Mouse (Mus musculus): ENCODE measurements around the gene Eif2ak3. TPM values are rescaled to one million over a fixed set of nuclear protein-coding genes. Genes with fewer than 3 reads are reported as not detected.

The Eif2ak3 gene
- polyA plus RNA-seq (2015; fragmentation: Nextera tagmentation; extraction: Ambion mirVana), result 11.2 and 12.5 TPM in 2 replicates

DNA sequence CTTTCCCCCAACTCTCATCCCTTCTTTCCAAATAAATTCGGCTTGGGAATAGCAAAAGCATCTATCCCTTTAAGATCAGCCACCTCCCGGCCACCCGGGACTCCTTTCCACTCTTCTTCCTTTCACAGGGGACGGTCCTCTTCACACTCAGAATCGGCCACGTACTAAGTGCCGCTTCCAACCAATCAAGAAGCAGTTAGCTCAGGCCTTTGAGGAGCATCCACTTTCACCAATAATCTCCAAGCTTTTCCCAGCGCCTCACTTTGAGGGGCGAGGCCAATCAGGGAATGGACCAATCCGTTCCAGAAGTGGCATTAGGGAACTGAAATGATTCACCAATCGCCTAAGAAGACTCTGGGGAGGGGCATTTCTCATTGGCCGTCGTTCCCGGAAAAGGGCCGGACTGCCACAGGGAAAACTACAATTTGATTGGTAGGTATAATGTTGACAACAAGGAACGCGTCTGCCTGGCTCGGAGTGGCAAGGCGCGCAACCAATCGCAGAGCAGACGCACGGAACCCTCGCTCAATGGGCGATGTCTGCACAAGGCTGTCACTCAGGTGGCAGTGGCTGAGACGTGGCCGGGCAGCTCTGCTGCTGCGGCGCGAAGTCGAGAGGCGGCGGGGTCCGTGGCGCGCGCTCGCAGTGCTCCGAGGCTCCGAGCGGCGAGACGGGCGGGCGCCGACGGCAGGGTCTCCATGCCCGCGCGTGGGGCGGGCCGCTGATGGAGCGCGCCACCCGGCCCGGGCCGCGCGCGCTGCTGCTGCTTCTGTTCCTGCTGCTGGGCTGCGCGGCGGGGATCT, at the start of gene Eif2ak3:
Eif2ak3 (plus strand) TSS at position 514 of the 803 bp plus-strand sequence.
- peak; percentile 99 for ATAC-seq (replicated peaks; ENCODE audit: low FRiP score)
- Histone ChIP-seq H3K27me3 (no peaks in the 10 kb centered on the region), H3K4me1 (peaks cover 34% of the 10 kb centered on the region), H3K27ac (peak within 1 kb of the TSS; percentile 92), H3K4me2 (peak within 1 kb of the TSS; percentile 72), H3K4me3 (replicated peaks) (peak within 1 kb of the TSS; percentile 85), H3K9ac (peak within 1 kb of the TSS; percentile 81), H3K9me3 (replicated peaks) (no peaks in the 10 kb centered on the region), H3K36me3 (no peaks in the 10 kb centered on the region)
- under 1% methylated on average over 63 of the region's 63 CpGs for WGBS

DNA sequence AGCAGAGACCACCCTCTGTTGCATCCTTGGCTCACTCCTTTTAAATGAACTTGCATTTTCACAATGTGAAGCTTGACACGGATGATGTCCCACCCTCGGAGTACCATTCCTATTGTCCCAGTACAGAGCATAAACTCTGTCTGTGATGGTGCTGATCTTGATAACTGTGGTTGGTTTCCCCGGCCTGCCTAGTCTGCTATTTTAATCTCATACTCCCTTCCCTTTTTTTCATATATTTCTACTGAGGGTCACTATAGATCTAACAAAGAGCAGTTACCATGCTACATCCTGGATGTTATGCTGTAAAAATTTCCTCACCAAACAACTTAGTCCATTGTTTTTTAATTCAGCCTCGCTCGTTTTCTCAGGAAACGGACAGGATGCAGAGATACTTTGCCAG, 47.4 kb upstream of the Eif2ak3 start:
- Histone ChIP-seq H3K9me3 (replicated peaks) (no peaks in the 10 kb centered on the region), H3K4me3 (replicated peaks) (no peak overlapping the region), H3K4me1 (peaks cover 5% of the 10 kb centered on the region; the same call in 1 of the 2 replicates), H3K27me3 (peaks cover under 1% of the 10 kb centered on the region; the same call in 1 of the 2 replicates), H3K9ac (no peak overlapping the region), H3K36me3 (no peaks in the 10 kb centered on the region), H3K4me2 (no peak overlapping the region), H3K27ac (peak overlapping the region; percentile 51; the same call in 1 of the 2 replicates)
- no peak for ATAC-seq (replicated peaks; ENCODE audit: low FRiP score)
- WGBS, result 74% methylated on average over 6 of the region's 6 CpGs

DNA sequence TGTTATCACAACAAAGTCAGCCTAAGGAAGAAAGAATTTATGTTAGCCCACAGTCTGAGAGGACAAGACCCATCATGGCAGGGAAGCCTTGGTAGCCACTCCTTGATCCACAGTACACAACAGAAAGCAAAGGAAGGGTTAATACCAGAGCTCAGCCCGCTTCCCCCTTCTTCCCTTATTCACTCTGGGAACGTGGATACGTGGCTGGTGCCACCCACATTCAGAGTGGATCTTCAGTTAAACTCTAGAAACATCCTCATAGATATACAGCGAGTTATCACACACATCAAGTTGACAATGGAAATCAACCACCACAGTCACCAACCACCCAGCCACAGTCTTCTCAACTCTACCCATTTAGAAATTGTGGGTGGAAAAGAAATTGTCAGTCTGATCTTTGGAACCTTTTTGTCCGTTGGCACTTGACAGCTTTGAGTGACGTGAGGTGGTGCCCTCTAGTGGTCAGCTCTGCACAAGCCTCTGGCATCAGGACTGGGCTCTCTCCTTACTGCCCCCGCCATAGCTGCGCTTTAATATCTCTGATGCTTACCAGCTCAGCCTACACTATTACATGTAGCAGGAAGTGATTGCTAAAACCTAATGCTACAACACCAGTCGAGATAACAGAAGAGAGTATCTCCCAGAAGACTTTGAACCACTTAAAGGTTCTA, 46.6 kb upstream of the Eif2ak3 start:
- Histone ChIP-seq H3K4me1 (peaks cover 4% of the 10 kb centered on the region; the same call in 1 of the 2 replicates), H3K36me3 (no peaks in the 10 kb centered on the region), H3K27me3 (peaks cover 6% of the 10 kb centered on the region; the same call in 1 of the 2 replicates), H3K4me2 (no peak overlapping the region), H3K4me3 (replicated peaks) (no peak overlapping the region), H3K9ac (no peak overlapping the region), H3K27ac (no peak overlapping the region), H3K9me3 (replicated peaks) (no peaks in the 10 kb centered on the region)
- peak; percentile 59; the same call in 1 of the 2 replicates for ATAC-seq (replicated peaks; ENCODE audit: low FRiP score)
- WGBS, result 26% methylated on average over 9 of the region's 9 CpGs

DNA sequence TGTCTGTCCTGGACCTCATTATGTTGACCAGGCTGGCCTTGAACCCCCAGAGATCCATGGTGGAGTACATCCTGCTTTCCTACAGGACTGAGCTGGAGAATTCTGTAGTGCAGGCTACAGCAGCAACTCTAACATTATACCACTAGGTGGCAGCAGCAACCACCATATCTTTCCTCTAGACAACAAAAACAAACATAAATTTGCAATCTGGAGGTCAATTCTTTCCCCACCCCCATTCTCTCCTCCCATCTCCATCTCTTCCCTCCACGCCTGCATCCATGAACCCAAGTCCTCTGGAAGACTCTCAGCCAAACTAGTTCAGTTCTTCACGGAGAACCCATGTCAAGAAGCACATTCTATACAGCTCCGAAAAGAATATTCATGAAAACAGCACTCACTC, 39.7 kb upstream of the Eif2ak3 start:
- ATAC-seq (replicated peaks; ENCODE audit: low FRiP score), result no peak
- no peaks in the 10 kb centered on the region for H3K36me3 ChIP-seq
- WGBS, result 28% methylated on average over 3 of the region's 3 CpGs
- peak overlapping the region; percentile 39; the same call in 1 of the 2 replicates for H3K4me2 ChIP-seq
- H3K27ac ChIP-seq, result no peak overlapping the region
- H3K9ac ChIP-seq, result no peak overlapping the region
- 0 out of 2 replicates have a peak overlapping the region, but pooled peaks have one; percentile 12 for H3K4me3 ChIP-seq (replicated peaks)
- H3K4me1 ChIP-seq, result peaks cover 15% of the 10 kb centered on the region
- H3K27me3 ChIP-seq, result peaks cover 6% of the 10 kb centered on the region; the same call in 1 of the 2 replicates
- no peaks in the 10 kb centered on the region for H3K9me3 ChIP-seq (replicated peaks)

DNA sequence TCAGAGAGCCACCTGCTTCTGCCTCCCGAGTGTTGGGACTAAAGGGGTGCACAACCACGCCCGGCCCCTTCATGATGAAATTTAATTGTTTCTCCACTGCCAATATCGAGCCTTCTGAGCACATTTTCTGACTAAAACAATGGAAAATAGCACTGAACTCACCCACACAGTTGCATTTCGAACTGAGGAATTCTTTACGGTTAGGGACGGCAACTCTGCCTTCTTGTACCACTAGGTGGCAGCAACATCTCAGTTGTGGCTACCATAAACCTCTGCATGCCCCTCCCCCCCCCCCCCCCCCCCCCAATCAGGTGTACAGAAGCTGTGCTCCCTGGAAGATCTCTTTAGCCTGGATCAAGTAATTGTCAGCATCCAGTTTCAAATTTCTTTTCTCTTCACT, 39.0 kb upstream of the Eif2ak3 start:
- Histone ChIP-seq H3K4me3 (replicated peaks) (0 out of 2 replicates have a peak overlapping the region, but pooled peaks have one; percentile 8), H3K4me1 (peaks cover 15% of the 10 kb centered on the region), H3K9me3 (replicated peaks) (no peaks in the 10 kb centered on the region), H3K4me2 (peak overlapping the region; percentile 52), H3K36me3 (no peaks in the 10 kb centered on the region), H3K27ac (no peak overlapping the region), H3K27me3 (peaks cover 6% of the 10 kb centered on the region; the same call in 1 of the 2 replicates), H3K9ac (no peak overlapping the region)
- 12% methylated on average over 7 of the region's 7 CpGs for WGBS
- ATAC-seq (replicated peaks; ENCODE audit: low FRiP score), result peak; percentile 71

DNA sequence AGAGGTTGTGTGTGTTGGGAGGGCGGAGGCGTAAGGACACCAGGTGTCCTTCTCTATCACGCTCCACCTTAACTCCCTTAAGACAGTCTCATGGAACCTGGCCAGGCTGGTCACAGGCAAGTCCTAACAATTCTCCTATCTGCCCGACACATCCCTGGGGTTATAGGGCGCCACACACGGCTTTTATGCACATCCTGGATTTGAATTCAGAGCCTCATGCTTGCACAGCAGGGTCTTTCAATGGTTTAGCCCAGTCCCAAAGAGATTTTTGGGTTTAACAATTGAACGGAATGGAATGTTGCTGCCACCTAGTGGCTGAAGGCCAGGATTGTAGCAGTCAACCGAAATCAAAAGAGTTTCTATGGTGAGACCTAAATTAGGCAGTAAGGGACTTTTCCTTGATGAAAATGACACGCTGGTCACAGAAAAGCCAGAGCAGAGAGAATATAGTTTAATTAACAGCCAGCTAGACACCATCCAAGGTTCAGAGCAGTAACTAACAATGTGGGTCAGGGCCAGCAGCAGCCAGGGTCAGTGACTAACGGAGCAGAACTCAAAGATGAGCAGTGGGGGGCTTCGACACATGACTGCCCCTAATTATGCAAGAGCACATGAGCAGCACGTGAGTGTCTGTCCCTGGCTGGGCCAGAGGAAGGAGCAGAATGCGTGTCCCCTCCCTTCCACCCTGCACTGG, 38.3 kb upstream of the Eif2ak3 start:
- 0 out of 2 replicates have a peak overlapping the region, but pooled peaks have one; percentile 1 for H3K4me3 ChIP-seq (replicated peaks)
- peak overlapping the region; percentile 23; the same call in 1 of the 2 replicates for H3K27ac ChIP-seq
- H3K4me1 ChIP-seq, result peaks cover 15% of the 10 kb centered on the region
- peak overlapping the region; percentile 52 for H3K4me2 ChIP-seq
- no peak overlapping the region for H3K9ac ChIP-seq
- H3K36me3 ChIP-seq, result no peaks in the 10 kb centered on the region
- ATAC-seq (replicated peaks; ENCODE audit: low FRiP score), result peak; percentile 82
- no peaks in the 10 kb centered on the region for H3K9me3 ChIP-seq (replicated peaks)
- peaks cover 6% of the 10 kb centered on the region; the same call in 1 of the 2 replicates for H3K27me3 ChIP-seq
- WGBS, result 15% methylated on average over 13 of the region's 13 CpGs

DNA sequence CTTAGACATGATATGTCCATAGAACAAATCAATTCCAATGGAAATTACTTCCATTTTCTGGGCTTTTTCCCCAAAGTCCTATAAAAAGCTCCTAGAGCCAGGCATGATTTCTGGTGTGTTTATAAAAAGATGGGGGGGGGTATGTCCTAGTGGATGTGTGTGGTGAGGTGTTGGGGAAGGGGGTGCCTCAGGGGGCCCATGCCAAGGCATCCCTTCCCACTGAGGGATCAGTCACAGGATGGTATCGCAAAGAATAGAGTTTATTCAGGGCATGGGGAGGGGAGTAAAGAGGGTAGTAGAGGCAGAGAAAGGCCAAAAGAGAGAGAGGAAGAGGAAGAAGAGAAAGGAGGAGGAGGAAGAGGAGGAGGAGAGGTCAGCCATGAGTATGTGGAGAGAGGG, 37.8 kb upstream of the Eif2ak3 start:
- no peak for ATAC-seq (replicated peaks; ENCODE audit: low FRiP score)
- Histone ChIP-seq H3K4me3 (replicated peaks) (no peak overlapping the region), H3K4me2 (no peak overlapping the region), H3K4me1 (peaks cover 15% of the 10 kb centered on the region), H3K36me3 (no peaks in the 10 kb centered on the region), H3K27ac (no peak overlapping the region), H3K9ac (no peak overlapping the region), H3K9me3 (replicated peaks) (no peaks in the 10 kb centered on the region), H3K27me3 (peaks cover 6% of the 10 kb centered on the region; the same call in 1 of the 2 replicates)
- WGBS, result 62% methylated on average over 1 of the region's 1 CpGs

DNA sequence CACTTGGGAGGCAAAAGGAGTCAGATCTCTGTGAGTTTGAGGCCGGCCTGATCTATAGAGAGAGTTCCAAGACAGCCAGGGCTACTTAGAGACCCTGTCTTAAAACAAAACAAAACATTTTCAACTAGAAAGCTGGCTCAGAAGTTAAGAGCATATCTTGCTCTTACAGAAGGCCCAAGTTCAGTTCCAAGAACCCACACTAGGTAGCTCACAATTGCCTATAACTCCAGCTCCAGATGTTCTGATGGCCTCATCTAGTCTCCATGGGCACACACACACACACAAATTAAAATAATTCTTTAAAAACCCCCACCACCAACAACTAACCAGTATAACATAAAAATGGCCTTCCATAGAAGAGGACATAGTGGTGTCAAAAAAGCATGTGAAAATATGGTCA, 33.8 kb upstream of the Eif2ak3 start:
- no peak overlapping the region for H3K4me3 ChIP-seq (replicated peaks)
- peaks cover 21% of the 10 kb centered on the region for H3K4me1 ChIP-seq
- no peak overlapping the region for H3K4me2 ChIP-seq
- no peak for ATAC-seq (replicated peaks; ENCODE audit: low FRiP score)
- H3K9ac ChIP-seq, result no peak overlapping the region
- H3K27me3 ChIP-seq, result no peaks in the 10 kb centered on the region
- H3K36me3 ChIP-seq, result no peaks in the 10 kb centered on the region
- no peak overlapping the region for H3K27ac ChIP-seq
- WGBS, result 82% methylated on average over 1 of the region's 1 CpGs
- no peaks in the 10 kb centered on the region for H3K9me3 ChIP-seq (replicated peaks)

DNA sequence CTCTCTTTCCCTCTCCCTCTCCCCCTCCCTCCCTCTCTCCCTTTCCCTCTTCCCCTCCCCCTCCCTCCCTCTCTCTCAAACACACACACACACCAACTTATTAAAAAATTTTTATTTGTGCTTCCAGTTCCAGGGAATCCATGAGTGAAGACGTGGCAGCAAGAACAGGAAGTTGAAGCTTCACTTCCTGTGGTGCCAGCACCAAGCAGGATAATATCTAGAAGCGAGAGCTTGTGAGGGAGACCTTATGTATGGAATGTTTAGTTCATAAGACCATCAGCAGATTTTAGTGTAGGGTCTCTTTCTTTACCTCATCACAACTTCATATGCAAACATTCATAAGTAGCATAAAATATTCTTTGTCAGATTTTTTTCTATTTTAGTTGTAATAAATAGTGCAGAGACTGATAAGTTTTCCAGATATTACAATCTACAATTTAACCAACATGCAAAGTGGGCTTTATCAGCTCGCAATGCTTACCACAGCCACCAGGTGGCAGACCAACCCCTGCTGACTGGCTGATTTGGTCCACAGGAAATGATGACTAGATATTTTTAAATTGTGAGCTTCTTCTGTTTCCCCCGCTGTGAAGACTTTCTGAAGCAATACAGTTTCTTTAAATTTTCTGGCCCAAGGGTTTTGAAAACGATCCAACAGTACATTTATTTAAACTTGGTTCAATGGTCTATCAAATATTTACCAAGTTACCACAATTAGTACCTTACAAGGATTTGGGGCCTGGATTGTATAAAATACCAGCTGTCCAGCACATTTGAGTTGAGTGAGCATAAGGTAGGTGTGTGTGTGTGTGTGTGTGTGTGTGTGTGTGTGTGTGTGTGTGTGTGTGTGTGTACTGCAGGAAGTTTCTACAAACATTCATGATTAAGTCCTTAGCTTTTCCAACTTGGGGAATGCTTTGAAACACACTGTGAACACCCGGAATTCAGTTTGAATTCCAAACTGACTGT, 32.5 kb upstream of the Eif2ak3 start:
- no peak for ATAC-seq (replicated peaks; ENCODE audit: low FRiP score)
- H3K4me3 ChIP-seq (replicated peaks), result no peak overlapping the region
- peak overlapping the region; percentile 88 for H3K27ac ChIP-seq
- no peaks in the 10 kb centered on the region for H3K27me3 ChIP-seq
- 16% methylated on average over 6 of the region's 6 CpGs for WGBS
- peaks cover 13% of the 10 kb centered on the region; the same call in 1 of the 2 replicates for H3K4me1 ChIP-seq
- no peak overlapping the region for H3K9ac ChIP-seq
- no peaks in the 10 kb centered on the region for H3K9me3 ChIP-seq (replicated peaks)
- no peaks in the 10 kb centered on the region for H3K36me3 ChIP-seq
- H3K4me2 ChIP-seq, result no peak overlapping the region

DNA sequence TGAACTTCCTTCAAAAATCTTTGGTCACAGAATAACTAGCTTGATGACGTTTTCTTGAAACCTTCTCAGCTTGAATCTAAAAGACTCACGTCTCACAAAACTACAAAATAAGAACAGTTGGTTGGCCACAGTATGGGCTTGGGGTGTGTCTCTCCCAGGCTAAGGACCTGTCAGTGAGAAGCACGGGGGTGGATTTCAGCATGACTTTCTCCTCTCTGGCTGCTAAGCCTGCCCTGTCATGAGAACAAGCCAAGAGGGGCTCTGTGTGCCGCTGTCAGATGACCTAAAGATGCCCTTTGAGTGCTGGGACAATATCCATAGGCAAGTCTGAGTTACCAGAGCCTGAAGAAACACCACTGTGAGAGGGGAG, 31.8 kb upstream of the Eif2ak3 start:
- H3K4me1 ChIP-seq, result peaks cover 13% of the 10 kb centered on the region; the same call in 1 of the 2 replicates
- ATAC-seq (replicated peaks; ENCODE audit: low FRiP score), result peak; percentile 59; the same call in 1 of the 2 replicates
- H3K36me3 ChIP-seq, result no peaks in the 10 kb centered on the region
- no peaks in the 10 kb centered on the region for H3K9me3 ChIP-seq (replicated peaks)
- H3K4me3 ChIP-seq (replicated peaks), result no peak overlapping the region
- 33% methylated on average over 4 of the region's 4 CpGs for WGBS
- H3K4me2 ChIP-seq, result no peak overlapping the region
- peak overlapping the region; percentile 88 for H3K27ac ChIP-seq
- H3K27me3 ChIP-seq, result no peaks in the 10 kb centered on the region
- H3K9ac ChIP-seq, result no peak overlapping the region
